Mouse (Mus musculus): ENCODE measurements around the gene Ppp1r14c.
A peak's percentile ranks its signal among the peaks of the same experiment; 100 is the strongest.
"Not testable (repeated sequence)": the region's sequence is repeated elsewhere in the genome, so short reads cannot be mapped to it uniquely, and the experiment has no call there.

Gene Ppp1r14c

GRCm38 (mm10) chr10:3403416-3404137 is 37.7 kb downstream of the Ppp1r14c start:
- no peak for DNase-seq

GRCm38 (mm10) chr10:3404362-3404761 is 38.5 kb downstream of the Ppp1r14c start:
- DNase-seq, result no peak

GRCm38 (mm10) chr10:3406280-3406679 is 40.4 kb downstream of the Ppp1r14c start:
- no peak for DNase-seq

- DNase-seq, result no peak
Observed at GRCm38 (mm10) chr10:3408036-3408661, 42.3 kb downstream of the Ppp1r14c start.

GRCm38 (mm10) chr10:3408699-3409098 is 42.8 kb downstream of the Ppp1r14c start:
- DNase-seq, result no peak

- DNase-seq, result no peak
Observed at GRCm38 (mm10) chr10:3411222-3411621, 45.4 kb downstream of the Ppp1r14c start.

GRCm38 (mm10) chr10:3411639-3412038 is 45.8 kb downstream of the Ppp1r14c start:
- DNase-seq, result no peak

- peak; percentile 47 for DNase-seq
Observed at GRCm38 (mm10) chr10:3414813-3415212, 49.0 kb downstream of the Ppp1r14c start.

- no peak for DNase-seq
Observed at GRCm38 (mm10) chr10:3416565-3416964, 50.7 kb downstream of the Ppp1r14c start.

GRCm38 (mm10) chr10:3417408-3417807 is 51.6 kb downstream of the Ppp1r14c start:
- no peak for DNase-seq

- no peak for DNase-seq
Observed at GRCm38 (mm10) chr10:3424016-3424415, 58.2 kb downstream of the Ppp1r14c start.

- DNase-seq, result no peak
Observed at GRCm38 (mm10) chr10:3427689-3428399, 62.0 kb downstream of the Ppp1r14c start.

- DNase-seq, result no peak
Observed at GRCm38 (mm10) chr10:3434848-3435474, 69.1 kb downstream of the Ppp1r14c start.

GRCm38 (mm10) chr10:3440722-3441471 is 75.0 kb downstream of the Ppp1r14c start:
- peak; percentile 64 for DNase-seq

- not testable (repeated sequence) for DNase-seq
Observed at GRCm38 (mm10) chr10:3446748-3447147, 80.9 kb downstream of the Ppp1r14c start.

- DNase-seq, result no peak
Observed at GRCm38 (mm10) chr10:3448699-3449098, 82.8 kb downstream of the Ppp1r14c start.

- DNase-seq, result no peak
Observed at GRCm38 (mm10) chr10:3451930-3452329, 86.1 kb downstream of the Ppp1r14c start.

GRCm38 (mm10) chr10:3452822-3453475 is 87.1 kb downstream of the Ppp1r14c start:
- no peak for DNase-seq

GRCm38 (mm10) chr10:3458686-3459085 is 92.8 kb downstream of the Ppp1r14c start:
- no peak for DNase-seq

GRCm38 (mm10) chr10:3460841-3461240 is 95.0 kb downstream of the Ppp1r14c start:
- DNase-seq, result no peak

- DNase-seq, result no peak
Observed at GRCm38 (mm10) chr10:3466135-3466626, 100.3 kb downstream of the Ppp1r14c start.

- no peak for DNase-seq
Observed at GRCm38 (mm10) chr10:3468590-3468989, 102.7 kb downstream of the Ppp1r14c start.
